Mouse (Mus musculus) G1E (cell line): Measurements from ENCODE around the gene Lbh.

Experiments used
- CTCF ChIP-seq: IDR thresholded peaks from 2 replicates; pipeline ENCODE4 v1.5.1; 2012; ENCODE audit warnings: low read depth, low read length, inconsistent platforms, mixed read lengths
- POLR2AphosphoS5 ChIP-seq: IDR thresholded peaks from 2 replicates; pipeline ENCODE4 v1.6.1; 2012; ENCODE audit warnings: low read depth, low read length, inconsistent platforms; ENCODE audit not compliant: insufficient replicate concordance

GRCm38 (mm10) chr17:72961953-72962630 lies 44.0 kb downstream of the Lbh start:
- TF ChIP-seq CTCF = no peak
- TF ChIP-seq POLR2AphosphoS5 = no peak
